Mouse (Mus musculus): ENCODE data around the gene Col1a1. TPM values are rescaled to one million over a fixed set of nuclear protein-coding genes. Genes with fewer than 3 reads are reported as not detected.
A peak's percentile ranks its signal among the peaks of the same experiment; 100 is the strongest.

Col1a1 gene
- total RNA-seq, 2 experiments from 2014 or later: 43.0 to 53.3 TPM

- no peak for DNase-seq
These were observed 59.1 kb downstream of the Col1a1 start for GRCm38 (mm10) chr11:94994947-94995772.

DNA sequence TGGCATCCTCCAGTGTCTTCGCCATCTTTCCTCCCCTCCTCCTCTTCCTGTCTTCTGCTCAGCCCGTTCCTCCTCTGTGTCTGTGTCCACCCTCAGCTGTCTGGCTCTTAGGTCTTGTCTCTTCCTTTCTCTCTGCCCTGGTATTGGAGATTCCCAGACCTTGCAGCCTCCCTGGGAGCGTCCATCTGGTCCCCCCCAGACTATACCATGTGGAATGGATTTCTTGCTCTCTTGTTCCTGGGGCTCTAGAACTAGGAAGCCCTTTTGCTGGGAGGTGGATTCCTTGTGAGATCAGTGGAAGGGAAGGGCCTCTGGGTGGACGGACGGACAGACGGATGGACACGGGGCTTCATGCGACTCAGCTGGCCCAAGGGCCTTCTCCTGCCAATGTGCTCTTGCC lies 60.1 kb downstream of the Col1a1 start:
- DNase-seq: no peak

- no peak for DNase-seq
These were observed 61.0 kb downstream of the Col1a1 start for GRCm38 (mm10) chr11:94996984-94997383.

DNA sequence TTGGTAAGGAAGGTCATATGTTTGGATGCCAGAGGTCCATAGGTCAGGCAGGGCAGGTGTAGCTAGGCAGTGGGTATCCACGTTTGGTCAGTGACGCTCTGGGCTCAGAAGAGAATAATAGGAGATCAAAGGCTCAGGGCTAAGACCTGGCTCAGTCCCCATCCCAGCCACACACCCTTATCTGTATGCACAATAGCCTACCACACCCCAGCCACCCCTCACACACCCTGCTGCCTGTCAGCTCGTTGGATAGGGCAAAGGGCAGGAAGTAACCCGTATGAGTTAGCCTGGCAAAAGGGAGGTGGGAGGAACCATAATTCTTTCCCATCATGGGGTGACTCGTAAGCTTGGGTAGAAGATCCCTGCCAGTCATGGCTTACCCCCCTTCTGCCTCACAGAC lies 61.6 kb downstream of the Col1a1 start:
- peak in 1 of 2 experiments; percentile 54 for DNase-seq

DNA sequence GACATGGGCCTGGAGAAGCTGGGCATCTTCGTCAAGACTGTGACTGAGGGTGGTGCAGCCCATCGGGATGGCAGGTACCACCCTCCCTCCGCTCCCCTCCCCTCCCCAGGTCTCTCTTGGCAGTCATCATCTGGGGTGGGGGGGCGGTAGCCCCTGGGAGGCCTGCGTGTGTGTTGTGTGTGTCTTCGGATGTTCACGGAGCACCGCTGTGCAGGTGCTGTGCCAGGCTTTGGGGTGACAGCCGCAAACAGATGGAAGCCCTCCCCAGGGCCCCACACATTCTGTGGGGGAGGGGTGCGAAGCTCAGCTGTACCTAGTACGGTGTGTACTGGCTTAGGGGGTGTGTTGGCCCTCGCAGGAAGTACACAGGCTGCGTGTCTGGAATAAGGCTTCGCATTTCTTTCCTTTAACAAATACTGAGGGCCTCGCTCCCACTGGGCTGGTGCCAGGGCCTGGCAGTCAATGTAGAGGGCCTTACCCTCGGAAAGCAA lies 62.1 kb downstream of the Col1a1 start:
- DNase-seq: peak; percentile 65 to 75

- no peak for DNase-seq
These were observed 64.1 kb downstream of the Col1a1 start for GRCm38 (mm10) chr11:95000128-95000527.

GRCm38 (mm10) chr11:95000548-95000947 lies 64.5 kb downstream of the Col1a1 start:
- DNase-seq: peak in 1 of 2 experiments; percentile 74

DNA sequence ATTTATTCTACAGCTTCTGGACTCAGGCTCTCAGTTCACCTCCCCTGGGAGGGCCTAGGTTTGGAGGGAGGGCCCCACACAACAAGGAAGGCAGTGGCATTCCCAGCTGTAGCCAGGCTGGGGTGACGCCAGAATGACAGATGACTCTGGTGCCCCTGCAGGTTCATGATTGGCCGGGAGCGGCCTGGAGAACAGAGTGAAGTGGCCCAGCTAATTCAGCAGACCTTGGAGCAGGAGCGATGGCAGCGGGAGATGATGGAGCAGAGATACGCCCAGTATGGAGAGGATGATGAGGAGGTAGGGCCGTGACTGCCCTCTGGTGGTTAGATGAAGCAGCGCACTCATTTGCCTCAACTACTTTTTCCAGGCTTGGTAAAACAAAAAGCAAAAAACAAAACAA lies 65.0 kb downstream of the Col1a1 start:
- peak; percentile 75 to 85 for DNase-seq

DNA sequence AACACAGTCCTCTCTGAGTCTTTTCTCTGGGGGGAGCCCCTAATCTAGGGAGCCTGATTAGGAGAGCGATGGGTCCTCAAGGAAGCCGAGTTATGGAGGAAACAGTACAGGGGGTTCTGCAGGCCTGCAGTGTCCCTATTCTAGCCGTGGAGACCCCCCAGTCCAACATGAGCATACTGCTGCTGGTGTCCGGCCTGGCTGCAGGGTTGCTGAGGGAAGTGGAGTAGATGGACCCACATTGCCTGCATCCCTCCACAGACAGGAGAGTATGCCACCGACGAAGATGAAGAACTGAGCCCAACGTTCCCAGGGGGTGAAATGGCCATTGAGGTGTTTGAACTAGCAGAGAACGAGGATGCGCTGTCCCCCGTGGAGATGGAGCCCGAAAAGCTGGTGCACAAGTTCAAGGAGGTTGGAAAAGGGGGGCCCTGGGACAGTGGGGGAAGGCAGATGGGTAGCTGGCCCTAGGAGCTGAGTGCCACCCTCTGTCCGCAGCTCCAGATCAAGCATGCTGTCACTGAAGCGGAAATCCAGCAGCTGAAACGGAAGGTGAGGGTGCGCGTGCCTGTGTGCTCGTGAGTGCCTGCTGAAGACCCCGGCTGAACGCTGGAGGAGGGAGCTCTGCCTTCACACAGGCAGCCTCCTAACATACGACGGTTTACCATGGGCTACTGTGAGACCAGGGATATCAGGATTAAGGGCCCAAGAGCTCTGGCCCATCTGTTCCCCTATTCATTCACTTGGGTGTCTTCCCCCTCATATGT lies 65.7 kb downstream of the Col1a1 start:
- no peak for DNase-seq

Other genes with a start within 250 kb of the Col1a1 start
- gene Gm11541, start 231.7 kb upstream of the Col1a1 start, total RNA-seq (2021): not detected
- 1 to 10 TPM in 1 of 2 experiments, under 1 TPM in 1; 0.98 to 1.1 TPM for gene Cdc34b, start 194.4 kb upstream of the Col1a1 start, total RNA-seq (2021)
- gene Tmem92, start 153.5 kb upstream of the Col1a1 start, total RNA-seq (2021): not detected
- gene Hils1, start 31.4 kb downstream of the Col1a1 start, total RNA-seq (2021): not detected
- 100 to 1,000 TPM; 182 to 184 TPM for gene Sgca, start 40.1 kb downstream of the Col1a1 start, total RNA-seq (2021)
- 10 to 100 TPM; 44.8 to 47.2 TPM for gene Ppp1r9b, start 54.8 kb downstream of the Col1a1 start, total RNA-seq (2021)
- gene Samd14, start 73.7 kb downstream of the Col1a1 start, total RNA-seq (2021): 1 to 10 TPM; 1.1 to 1.9 TPM
- 100 to 1,000 TPM; 421 to 452 TPM for gene Pdk2, start 105.1 kb downstream of the Col1a1 start, total RNA-seq (2021)
- 10 to 100 TPM in 1 of 2 experiments, 1 to 10 TPM in 1; 8.6 to 10.1 TPM for gene Itga3, start 140.6 kb downstream of the Col1a1 start, total RNA-seq (2021)
- gene Dlx3, start 183.9 kb downstream of the Col1a1 start, total RNA-seq (2021): not detected
- under 1 TPM in 1 of 2 experiments, not detected in 1; 0.18 TPM for gene Dlx4, start 210.0 kb downstream of the Col1a1 start, total RNA-seq (2021)